Mouse (Mus musculus) liver, embryonic 11.5 days (tissue): ENCODE measurements around the gene Zfp870. TPM values are rescaled to one million over a fixed set of nuclear protein-coding genes. Genes with fewer than 3 reads are reported as not detected.
A peak's percentile ranks its signal among the peaks of the same experiment; 100 is the strongest.
"Not testable (repeated sequence)": the region's sequence is repeated elsewhere in the genome, so short reads cannot be mapped to it uniquely, and the experiment has no call there.

Experiments used
- ATAC-seq: fragments of 200-750 bp; cut with Nextera tagmentation; replicated peaks from 2 replicates; pipeline ENCODE4 v1.8.0; 2017; ENCODE audit warnings: moderate number of reproducible peaks, mild to moderate bottlenecking, moderate TSS enrichment, moderate library complexity; ENCODE audit not compliant: low FRiP score
- DNase-seq: peaks from one replicate; pipeline ENCODE4 v3.0.0-alpha.2; 2017; ENCODE audit warnings: low spot score
- H3K27ac ChIP-seq: fragments of 300-500 bp; sonication (generic); 2 replicates; pipeline ENCODE4 v1.5.1; 2014; ENCODE audit warnings: mild to moderate bottlenecking, low read depth, low read length, control low read depth
- H3K27me3 ChIP-seq: fragments of 300-500 bp; sonication (generic); replicated peaks from 2 replicates; pipeline ENCODE4 v1.6.1; 2014; ENCODE audit warnings: low read length, mixed read lengths; ENCODE audit not compliant: control insufficient read depth, insufficient read depth
- H3K36me3 ChIP-seq: fragments of 300-500 bp; sonication (generic); 2 replicates; pipeline ENCODE4 v1.6.1; 2014; ENCODE audit warnings: mild to moderate bottlenecking, low read length, moderate library complexity, mixed read lengths; ENCODE audit not compliant: control insufficient read depth, insufficient read depth
- H3K4me1 ChIP-seq: fragments of 300-500 bp; sonication (generic); replicated peaks from 2 replicates; pipeline ENCODE4 v1.6.1; 2014; ENCODE audit warnings: low read length, mixed read lengths; ENCODE audit not compliant: control insufficient read depth, insufficient read depth
- H3K4me2 ChIP-seq: fragments of 300-500 bp; sonication (generic); 2 replicates; pipeline ENCODE4 v1.6.1; 2014; ENCODE audit warnings: mild to moderate bottlenecking, control low read depth, moderate library complexity
- H3K4me3 ChIP-seq: fragments of 300-500 bp; sonication (generic); 2 replicates; pipeline ENCODE4 v1.5.1; 2014; ENCODE audit warnings: low read depth, low read length, control low read depth
- H3K9ac ChIP-seq: fragments of 300-500 bp; sonication (generic); 2 replicates; pipeline ENCODE4 v1.6.1; 2014; ENCODE audit warnings: low read depth, low read length, control low read depth
- H3K9me3 ChIP-seq: fragments of 300-500 bp; sonication (generic); 2 replicates; pipeline ENCODE4 v1.6.1; 2016; ENCODE audit warnings: low read length, inconsistent platforms, mixed read lengths; ENCODE audit not compliant: control insufficient read depth
- WGBS: fragments of 180-500 bp; shearing (Covaris S2); extraction: QIAGEN DNeasy Blood & Tissue Kit; methylation state at CpG from one replicate; pipeline ENCODE4 v1.1.7; 2014; 5-methylcytosine and 5-hydroxymethylcytosine counted together
- polyA plus RNA-seq: library from polyadenylated mRNA; unstranded; fragments of >200 nt; fragmentation: Nextera tagmentation; extraction: Ambion mirVana; gene quantifications from 2 replicates; pipeline ENCODE4 v1.2.1, GENCODE M21; 2014

The Zfp870 gene
- polyA plus RNA-seq, 1 experiment from 2014 or later = 2.6 TPM

- 86% methylated on average over 14 of the region's 14 CpGs for WGBS
- H3K36me3 ChIP-seq = peaks cover 14% of the 10 kb centered on the region; the same call in 1 of the 2 replicates
- H3K27me3 ChIP-seq = peaks cover 8% of the 10 kb centered on the region
- no peak overlapping the region for H3K4me3 ChIP-seq
- no peak overlapping the region for H3K27ac ChIP-seq
- ATAC-seq (no peak), DNase-seq (no peak)
- no peaks in the 10 kb centered on the region for H3K4me1 ChIP-seq
- no peak overlapping the region for H3K9ac ChIP-seq
- no peaks in the 10 kb centered on the region for H3K9me3 ChIP-seq
- no peak overlapping the region for H3K4me2 ChIP-seq
Observed at GRCm38 (mm10) chr17:32880320-32881218, 10.9 kb downstream of the Zfp870 start.

GRCm38 (mm10) chr17:32878773-32879172 is 12.7 kb downstream of the Zfp870 start:
- no peaks in the 10 kb centered on the region for H3K9me3 ChIP-seq
- no peak overlapping the region for H3K27ac ChIP-seq
- DNase-seq (no peak), ATAC-seq (no peak)
- H3K27me3 ChIP-seq = peaks cover 8% of the 10 kb centered on the region
- no peak overlapping the region for H3K4me2 ChIP-seq
- H3K4me3 ChIP-seq = no peak overlapping the region
- peaks cover 14% of the 10 kb centered on the region; the same call in 1 of the 2 replicates for H3K36me3 ChIP-seq
- H3K9ac ChIP-seq = no peak overlapping the region
- no peaks in the 10 kb centered on the region for H3K4me1 ChIP-seq
- WGBS = 93% methylated on average over 11 of the region's 11 CpGs

- Histone ChIP-seq H3K9ac (no peak overlapping the region), H3K9me3 (no peaks in the 10 kb centered on the region), H3K27ac (no peak overlapping the region), H3K36me3 (peaks cover 4% of the 10 kb centered on the region; the same call in 1 of the 2 replicates), H3K4me2 (peak overlapping the region; percentile 40; the same call in 1 of the 2 replicates), H3K4me1 (no peaks in the 10 kb centered on the region), H3K4me3 (no peak overlapping the region), H3K27me3 (peaks cover 8% of the 10 kb centered on the region)
- ATAC-seq = no peak
- WGBS = 6% methylated on average over 22 of the region's 22 CpGs
- no peak for DNase-seq
Observed at GRCm38 (mm10) chr17:32877471-32878171, 13.8 kb downstream of the Zfp870 start.

GRCm38 (mm10) chr17:32872696-32873095 is 18.7 kb downstream of the Zfp870 start:
- WGBS = 73% methylated on average over 5 of the region's 5 CpGs
- Histone ChIP-seq H3K36me3 (no peaks in the 10 kb centered on the region), H3K4me3 (no peak overlapping the region), H3K9me3 (no peaks in the 10 kb centered on the region), H3K27me3 (peaks cover 6% of the 10 kb centered on the region), H3K9ac (no peak overlapping the region), H3K27ac (no peak overlapping the region), H3K4me2 (no peak overlapping the region), H3K4me1 (no peaks in the 10 kb centered on the region)
- DNase-seq (no peak), ATAC-seq (no peak)

GRCm38 (mm10) chr17:32872091-32872490 is 19.4 kb downstream of the Zfp870 start:
- DNase-seq = no peak
- Histone ChIP-seq H3K4me3 (no peak overlapping the region), H3K9ac (no peak overlapping the region), H3K4me1 (no peaks in the 10 kb centered on the region), H3K27me3 (0 out of 2 replicates have a peak, but pooled peaks cover under 1% of the 10 kb centered on the region), H3K27ac (no peak overlapping the region), H3K9me3 (no peaks in the 10 kb centered on the region), H3K36me3 (no peaks in the 10 kb centered on the region), H3K4me2 (no peak overlapping the region)
- 74% methylated on average over 4 of the region's 4 CpGs for WGBS
- ATAC-seq = no peak

GRCm38 (mm10) chr17:32871483-32871882 is 20.0 kb downstream of the Zfp870 start:
- whole genome bisulfite sequencing = 93% methylated on average over 1 of the region's 1 CpGs
- no peak overlapping the region for H3K4me2 ChIP-seq
- no peaks in the 10 kb centered on the region for H3K36me3 ChIP-seq
- no peak overlapping the region for H3K4me3 ChIP-seq
- H3K9me3 ChIP-seq = no peaks in the 10 kb centered on the region
- no peaks in the 10 kb centered on the region for H3K4me1 ChIP-seq
- H3K9ac ChIP-seq = no peak overlapping the region
- no peak for DNase-seq
- no peak for ATAC-seq
- no peaks in the 10 kb centered on the region for H3K27me3 ChIP-seq
- H3K27ac ChIP-seq = no peak overlapping the region

GRCm38 (mm10) chr17:32867266-32867665 is 24.2 kb downstream of the Zfp870 start:
- not testable (repeated sequence) for DNase-seq, H3K9me3 ChIP-seq, H3K27me3 ChIP-seq, H3K27ac ChIP-seq, H3K4me3 ChIP-seq, H3K4me2 ChIP-seq, ATAC-seq, H3K4me1 ChIP-seq, H3K9ac ChIP-seq, H3K36me3 ChIP-seq
- WGBS = 55% methylated on average over 3 of the region's 7 CpGs

- H3K9ac ChIP-seq, DNase-seq, ATAC-seq, H3K4me2 ChIP-seq, H3K27me3 ChIP-seq, H3K9me3 ChIP-seq, H3K27ac ChIP-seq, H3K36me3 ChIP-seq, H3K4me3 ChIP-seq, H3K4me1 ChIP-seq: not testable (repeated sequence)
- 41% methylated on average over 3 of the region's 6 CpGs for WGBS
Observed at GRCm38 (mm10) chr17:32856713-32857112, 34.7 kb downstream of the Zfp870 start.
